Mouse (Mus musculus): Measurements from ENCODE around the gene 1700129C05Rik. TPM values are rescaled to one million over a fixed set of nuclear protein-coding genes. Genes with fewer than 3 reads are reported as not detected.

The 1700129C05Rik gene
- not detected for polyA plus RNA-seq (2014; fragmentation: Illumina TruSeq; extraction: RNeasy Lipid Tissue Mini Kit (QIAGEN cat#74804); ENCODE audit: low read depth, low replicate concordance)

DNA sequence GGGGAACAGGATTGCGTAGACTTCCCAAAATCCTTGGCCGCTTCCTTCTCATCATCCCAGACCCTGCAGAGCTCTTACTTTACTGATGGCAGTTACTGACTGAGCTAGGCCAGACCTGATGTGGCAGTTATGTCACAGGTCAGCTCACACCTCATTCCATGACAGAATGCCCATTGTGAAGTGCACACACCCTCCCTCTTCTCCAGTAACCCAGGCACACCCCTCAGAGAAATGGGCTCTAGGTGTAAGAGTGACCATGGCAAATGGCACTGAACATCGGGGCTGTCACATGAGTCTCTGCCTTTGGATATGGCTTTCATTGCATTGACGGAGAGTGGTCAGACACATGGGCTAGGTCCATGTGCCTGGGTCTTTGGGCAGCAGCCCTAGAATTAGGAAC lies at the start of gene 1700129C05Rik:
Gene 1700129C05Rik (minus strand): TSS at position 101 of the 400 bp plus-strand sequence.

DNA sequence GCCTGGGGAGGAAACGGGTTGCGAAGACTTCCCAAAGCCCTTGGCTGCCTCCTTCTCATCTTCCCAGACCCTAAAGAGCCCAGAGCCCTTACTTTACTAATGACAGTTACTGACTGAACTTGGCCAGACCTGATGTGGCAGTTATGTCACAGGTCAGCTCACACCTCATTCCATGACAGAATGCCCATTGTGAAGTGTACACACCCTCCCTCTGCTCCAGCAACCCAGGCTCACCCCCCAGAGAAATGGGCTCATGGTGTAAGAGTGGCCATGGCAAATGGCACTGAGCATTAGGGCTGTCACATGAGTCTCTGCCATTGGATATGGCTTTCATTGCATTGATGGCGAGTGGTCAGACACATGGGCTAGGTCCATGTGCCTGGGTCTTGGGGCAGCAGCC lies 36.0 kb upstream of the 1700129C05Rik start, which contains the start of gene Gm5142:
Gene Gm5142 (minus strand): TSS at position 101 of the 400 bp plus-strand sequence.

Other genes with a start within 250 kb of the 1700129C05Rik start
- gene Gm5142, start 35.9 kb upstream of the 1700129C05Rik start, polyA plus RNA-seq (2014; fragmentation: Illumina TruSeq; extraction: RNeasy Lipid Tissue Mini Kit (QIAGEN cat#74804); ENCODE audit: low read depth, low replicate concordance): not detected
- 48.8 TPM for gene Rcbtb1, start 58.3 kb upstream of the 1700129C05Rik start, polyA plus RNA-seq (2014; fragmentation: Illumina TruSeq; extraction: RNeasy Lipid Tissue Mini Kit (QIAGEN cat#74804); ENCODE audit: low read depth, low replicate concordance)
- not detected for gene Gm6904, start 117.3 kb upstream of the 1700129C05Rik start, polyA plus RNA-seq (2014; fragmentation: Illumina TruSeq; extraction: RNeasy Lipid Tissue Mini Kit (QIAGEN cat#74804); ENCODE audit: low read depth, low replicate concordance)
- gene Phf11a, start 154.6 kb upstream of the 1700129C05Rik start, polyA plus RNA-seq (2014; fragmentation: Illumina TruSeq; extraction: RNeasy Lipid Tissue Mini Kit (QIAGEN cat#74804); ENCODE audit: low read depth, low replicate concordance): 1.0 TPM
- gene Phf11b, start 198.5 kb upstream of the 1700129C05Rik start, polyA plus RNA-seq (2014; fragmentation: Illumina TruSeq; extraction: RNeasy Lipid Tissue Mini Kit (QIAGEN cat#74804); ENCODE audit: low read depth, low replicate concordance): 8.6 TPM
- gene Phf11d, start 222.6 kb upstream of the 1700129C05Rik start, polyA plus RNA-seq (2014; fragmentation: Illumina TruSeq; extraction: RNeasy Lipid Tissue Mini Kit (QIAGEN cat#74804); ENCODE audit: low read depth, low replicate concordance): 14.4 TPM

All from kidney, adult 10 weeks (tissue).